Mouse (Mus musculus) megakaryocyte, embryonic 14.5 days (primary cell): ENCODE results near the gene Atp2c1.

ENCODE experiments used
- FLI1 ChIP-seq: IDR thresholded peaks from 2 replicates; pipeline ENCODE4 v1.6.1; 2012; ENCODE audit warnings: low read length, inconsistent platforms, mixed read lengths
- GATA1 ChIP-seq: IDR thresholded peaks from 3 replicates; pipeline ENCODE4 v1.6.1; 2012; ENCODE audit warnings: mixed read lengths, low read length, inconsistent platforms, borderline replicate concordance

GRCm38 (mm10) chr9:105408549-105408948 is 118.6 kb downstream of the Atp2c1 start:
- TF ChIP-seq GATA1 (no peak), FLI1 (no peak)
